Mouse (Mus musculus): ENCODE measurements at regions not wholly inside any gene's neighbourhood (a gene's known extent, or its start where the extent isn't known, plus 50 kb on each side); places are given as distances from the start of the nearest gene placed in this dataset.

- no peak for DNase-seq (ENCODE audit: low spot score in 2 of 2)
Observed at GRCm38 (mm10) chr2:75445189-75445588, 213.9 kb upstream of the Hnrnpa3 start.

GRCm38 (mm10) chr2:75446996-75447715, 211.9 kb upstream of the Hnrnpa3 start:
- DNase-seq (ENCODE audit: low spot score in 2 of 2) = no peak

DNA sequence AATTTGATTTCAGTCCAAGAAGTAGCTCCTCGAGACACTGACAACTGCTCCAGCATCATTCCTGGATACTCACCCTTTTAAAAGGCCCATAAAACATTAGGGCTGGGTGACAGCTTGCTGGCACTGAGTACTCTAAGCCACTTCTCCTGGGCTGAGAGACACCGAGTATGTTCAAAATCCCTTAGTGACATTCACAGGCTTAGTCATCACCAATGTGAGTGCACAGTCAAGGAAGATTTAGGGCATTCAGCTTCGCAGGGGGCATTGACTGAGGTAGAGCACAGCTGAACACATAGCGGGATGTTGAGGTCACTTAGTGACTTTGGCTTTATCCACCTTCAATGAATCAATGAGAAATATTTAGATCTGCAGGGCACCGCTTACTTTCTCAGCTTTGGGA, 210.8 kb upstream of the Hnrnpa3 start:
- DNase-seq (ENCODE audit: low spot score in 2 of 2) = no peak

DNA sequence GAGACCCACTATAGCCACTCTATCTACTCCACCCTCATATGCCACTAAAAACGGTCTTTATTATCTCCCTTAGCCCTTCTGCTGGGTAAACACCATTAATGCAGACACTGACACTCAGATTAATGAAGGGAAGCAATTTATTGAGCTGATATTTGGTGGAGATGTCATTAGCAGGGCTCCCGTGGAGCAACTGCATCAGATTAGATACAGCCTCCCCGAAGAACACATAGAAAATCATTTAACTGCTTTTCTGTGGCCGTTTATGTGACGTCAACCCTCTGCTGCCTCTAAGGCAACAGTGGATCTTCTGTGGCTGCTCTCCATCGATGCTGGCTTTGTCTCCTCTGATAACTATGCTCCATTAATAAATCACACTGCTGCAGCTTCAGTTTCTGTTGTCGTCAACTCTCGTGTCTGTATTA, 207.2 kb upstream of the Hnrnpa3 start:
- no peak for DNase-seq (ENCODE audit: low spot score in 2 of 2)

- no peak for DNase-seq (ENCODE audit: low spot score in 2 of 2)
Observed at GRCm38 (mm10) chr2:75452274-75453148, 206.6 kb upstream of the Hnrnpa3 start.

DNA sequence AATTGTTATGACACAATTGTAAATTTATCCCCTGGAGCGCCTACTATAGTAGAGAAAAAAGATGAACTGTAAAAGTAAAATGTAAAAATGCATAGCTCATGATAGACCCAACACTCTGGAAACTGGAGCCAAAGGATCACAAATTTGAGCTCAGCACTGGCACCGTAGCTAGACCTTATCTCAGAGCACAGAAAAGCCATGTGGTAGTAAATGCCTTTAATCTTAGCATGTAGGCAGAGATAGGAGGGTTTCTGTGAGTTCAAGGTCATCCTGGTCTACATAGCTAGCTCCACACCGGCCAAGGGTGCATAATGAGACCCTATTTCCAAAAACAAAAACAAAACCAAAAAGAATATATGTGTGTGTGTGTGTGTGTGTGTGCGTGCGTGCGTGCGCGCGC, 203.6 kb upstream of the Hnrnpa3 start:
- no peak for DNase-seq (ENCODE audit: low spot score in 2 of 2)

- DNase-seq (ENCODE audit: low spot score in 2 of 2) = no peak
Observed at GRCm38 (mm10) chr2:75456272-75456671, 202.8 kb upstream of the Hnrnpa3 start.

- no peak for DNase-seq (ENCODE audit: low spot score in 2 of 2)
Observed at GRCm38 (mm10) chr2:75457423-75457822, 201.6 kb upstream of the Hnrnpa3 start.

- no peak for DNase-seq (ENCODE audit: low spot score in 2 of 2)
Observed at GRCm38 (mm10) chr2:75458898-75459297, 200.2 kb upstream of the Hnrnpa3 start.

DNA sequence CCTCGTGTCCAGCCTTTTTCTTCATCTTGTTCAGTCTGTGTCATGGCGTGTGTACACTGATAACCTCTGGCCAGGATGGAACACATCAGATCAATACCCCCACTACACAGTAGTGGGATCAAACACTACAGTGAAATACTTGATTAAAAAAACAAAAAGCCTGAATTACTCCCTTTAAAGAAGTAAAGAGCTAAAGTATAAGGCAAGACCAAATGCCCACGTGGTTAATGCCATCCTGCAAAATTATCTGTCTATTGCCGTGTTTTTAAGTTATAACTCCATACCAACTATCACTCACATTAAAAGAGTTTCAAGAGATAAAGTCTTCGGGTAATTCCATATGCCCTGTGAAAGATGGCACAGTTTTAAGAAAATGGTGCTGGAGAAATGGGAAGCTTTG, 198.6 kb upstream of the Hnrnpa3 start:
- no peak for DNase-seq (ENCODE audit: low spot score in 2 of 2)

- DNase-seq (ENCODE audit: low spot score in 2 of 2) = no peak
Observed at GRCm38 (mm10) chr2:75461019-75461418, 198.0 kb upstream of the Hnrnpa3 start.

DNA sequence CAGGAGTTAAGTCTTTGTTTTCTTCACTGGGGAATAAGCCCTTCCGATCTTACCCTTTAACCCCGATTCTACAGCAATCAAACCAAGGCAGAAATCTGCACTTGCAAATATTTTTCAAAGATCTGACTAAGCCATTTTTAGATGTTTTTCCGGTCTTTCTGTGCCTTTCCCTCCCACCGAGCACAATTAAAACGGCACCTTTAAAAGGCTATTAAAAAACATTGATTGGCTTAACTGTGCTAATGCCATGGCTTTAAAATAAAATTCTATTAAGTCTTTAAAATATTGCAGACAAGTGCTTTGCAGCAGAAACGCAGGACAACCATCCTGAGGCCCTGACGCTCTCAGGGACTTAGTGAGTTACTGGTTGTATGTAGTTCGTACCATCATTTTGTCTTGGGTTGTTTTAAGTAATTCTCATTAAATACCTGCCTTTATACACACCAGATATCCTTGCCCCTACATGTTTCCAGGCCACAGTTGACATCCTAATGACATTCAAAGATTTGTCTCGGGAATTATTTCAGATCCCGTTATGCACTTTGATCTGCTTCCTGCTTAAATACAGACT, 197.6 kb upstream of the Hnrnpa3 start:
- no peak for DNase-seq (ENCODE audit: low spot score in 2 of 2)

GRCm38 (mm10) chr2:75462030-75462671, 196.9 kb upstream of the Hnrnpa3 start:
- no peak for DNase-seq (ENCODE audit: low spot score in 2 of 2)

DNA sequence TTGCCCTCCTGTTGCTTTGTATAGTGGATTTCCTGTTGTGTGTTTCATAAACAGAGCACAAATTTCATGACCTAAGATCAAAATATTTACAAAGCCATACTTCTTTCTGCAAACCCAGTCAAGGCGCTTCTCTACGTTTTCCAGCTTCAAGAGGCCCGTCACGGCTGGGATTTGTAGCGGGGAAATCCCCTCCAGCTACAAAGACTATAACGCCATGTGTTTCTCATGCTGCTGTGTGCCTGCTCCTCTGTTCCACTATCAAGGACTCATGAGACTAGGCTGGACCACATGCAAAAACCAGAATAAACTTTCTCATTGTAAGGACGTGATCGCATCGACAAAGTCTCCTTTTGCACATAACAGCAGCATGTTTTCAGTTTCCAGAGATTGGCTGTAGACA, 196.0 kb upstream of the Hnrnpa3 start:
- no peak for DNase-seq (ENCODE audit: low spot score in 2 of 2)

GRCm38 (mm10) chr2:75464429-75464828, 194.6 kb upstream of the Hnrnpa3 start:
- no peak for DNase-seq (ENCODE audit: low spot score in 2 of 2)

- no peak for DNase-seq (ENCODE audit: low spot score in 2 of 2)
Observed at GRCm38 (mm10) chr2:75468851-75469250, 190.2 kb upstream of the Hnrnpa3 start.

DNA sequence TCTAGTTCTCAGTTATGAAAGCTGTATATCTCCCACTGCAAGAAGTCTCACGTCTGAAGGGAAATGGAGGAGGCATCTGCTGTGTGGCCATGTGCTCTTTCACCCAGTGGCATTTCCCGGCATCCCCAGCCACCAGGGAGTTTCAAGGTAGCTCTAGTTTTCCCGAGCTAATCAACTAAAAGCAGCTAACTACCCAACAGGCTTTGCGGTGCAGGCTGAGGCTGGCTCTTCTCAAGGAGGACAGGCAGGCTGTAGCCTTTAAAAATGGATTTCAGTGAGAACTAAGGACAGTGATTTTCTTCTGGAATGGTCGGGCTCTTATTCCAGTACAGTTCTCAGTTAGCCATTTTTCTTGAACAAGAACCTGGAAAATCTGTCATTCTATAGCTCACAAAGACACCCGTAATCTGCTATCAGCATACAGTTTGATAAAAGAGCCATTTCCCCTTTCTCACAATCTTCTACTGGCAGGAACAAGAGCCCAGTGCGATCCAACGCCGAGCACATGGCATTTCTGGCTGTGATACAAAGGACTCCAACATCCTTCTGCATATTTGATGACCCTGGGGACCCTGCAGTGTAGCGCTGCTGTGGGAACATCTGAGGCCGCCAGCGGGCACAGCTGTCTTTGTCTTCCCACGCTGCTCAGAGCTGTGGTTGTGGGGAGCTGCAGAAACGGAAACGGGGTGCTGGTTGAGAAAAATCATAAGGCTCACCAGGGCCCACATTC, 188.9 kb upstream of the Hnrnpa3 start:
- no peak for DNase-seq (ENCODE audit: low spot score in 2 of 2)

- DNase-seq (ENCODE audit: low spot score in 2 of 2) = no peak
Observed at GRCm38 (mm10) chr2:75470688-75471054, 188.4 kb upstream of the Hnrnpa3 start.

GRCm38 (mm10) chr2:75472489-75472888, 186.6 kb upstream of the Hnrnpa3 start:
- no peak for DNase-seq (ENCODE audit: low spot score in 2 of 2)

DNA sequence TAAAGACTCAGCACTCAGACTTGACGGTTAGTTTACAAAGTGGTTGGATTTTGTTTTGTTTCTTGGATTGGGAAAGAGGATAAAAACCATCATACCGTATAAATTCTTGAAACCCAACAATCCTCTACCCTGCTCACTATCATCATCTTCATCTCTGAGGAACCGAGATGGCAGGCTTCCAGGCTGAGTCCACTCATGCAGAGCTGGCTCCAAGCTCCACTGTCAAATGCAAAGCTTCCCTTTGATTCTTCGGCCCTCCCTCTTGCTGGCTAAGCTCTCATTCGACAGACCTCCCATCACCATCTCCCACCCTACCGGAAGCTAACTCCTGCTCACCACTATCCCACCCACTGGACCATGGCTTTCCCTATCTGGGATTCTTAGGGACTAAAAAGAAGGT, 184.6 kb upstream of the Hnrnpa3 start:
- no peak for DNase-seq (ENCODE audit: low spot score in 2 of 2)

GRCm38 (mm10) chr2:75476350-75476749, 182.7 kb upstream of the Hnrnpa3 start:
- DNase-seq (ENCODE audit: low spot score in 2 of 2) = no peak
